In the genomic region with DNA sequence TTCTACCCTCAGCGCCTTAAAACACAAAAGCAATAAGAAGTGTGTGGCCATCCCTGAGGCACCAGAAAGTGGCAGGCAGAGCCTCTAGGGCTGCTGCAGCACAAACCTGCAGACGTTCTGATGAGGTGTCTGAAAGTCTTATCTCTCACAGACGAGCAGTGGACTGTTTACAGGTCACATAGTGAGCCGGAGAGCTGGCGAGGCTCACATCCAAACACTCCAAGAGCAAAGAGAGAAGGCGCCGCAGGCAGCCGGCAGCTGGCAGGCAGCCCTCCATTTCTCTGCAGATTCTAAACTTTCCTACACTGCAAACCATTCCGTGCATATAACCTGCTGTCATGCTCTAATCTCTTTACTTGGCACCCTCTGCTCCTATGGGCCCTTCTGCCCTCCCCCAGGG, we compare ENCODE assay signal across 14 mouse cellular contexts. TPM values are rescaled to one million over a fixed set of nuclear protein-coding genes. Genes with fewer than 3 reads are reported as not detected.
DNase-seq lines count a peak whose midpoint lies in the region; ATAC-seq and TF ChIP-seq lines count a peak whose summit lies in the region.
"Had no signal": no experiment of that assay in that cellular context is flagged by ENCODE, and none has a peak within 500 bp of the region (broad histone marks: within the 10 kb centered on the region; RNA-seq: fewer than 3 reads in every experiment).

No protein-coding gene starts in this region.

- no peaks in the 10 kb centered on the region for H3K4me1 ChIP-seq in midbrain, postnatal 0 days (ENCODE audit: insufficient read depth, low read length)
- peaks cover 8% of the 10 kb centered on the region; the same call in 1 of the 2 replicates for H3K4me1 ChIP-seq in midbrain, embryonic 10.5 days
- peaks cover 19% of the 10 kb centered on the region for H3K4me1 ChIP-seq in lung, embryonic 16.5 days (replicated peaks; ENCODE audit: control insufficient read depth, insufficient read depth, low read length)
- H3K4me1 ChIP-seq: limb, embryonic 13.5 days had no signal

- no peaks in the 10 kb centered on the region for H3K9me3 ChIP-seq in midbrain, postnatal 0 days (ENCODE audit: low read length)
- no peaks in the 10 kb centered on the region for H3K9me3 ChIP-seq in midbrain, embryonic 10.5 days (replicated peaks)
- H3K9me3 ChIP-seq in lung, embryonic 16.5 days (ENCODE audit: control insufficient read depth, low read length), result no peaks in the 10 kb centered on the region
- H3K9me3 ChIP-seq: G1E; limb, embryonic 13.5 days; megakaryocyte, embryonic 14.5 days had no signal

- no peaks in the 10 kb centered on the region for H3K27me3 ChIP-seq in midbrain, postnatal 0 days (ENCODE audit: insufficient read depth, low read length)
- no peaks in the 10 kb centered on the region for H3K27me3 ChIP-seq in midbrain, embryonic 10.5 days (ENCODE audit: low read depth, poor library complexity, severe bottlenecking)
- H3K27me3 ChIP-seq in lung, embryonic 16.5 days (ENCODE audit: control insufficient read depth, insufficient read depth, low read depth, low read length), result no peaks in the 10 kb centered on the region
- H3K27me3 ChIP-seq: limb, embryonic 13.5 days; megakaryocyte, embryonic 14.5 days had no signal

- TF ChIP-seq CTCF in midbrain, postnatal 0 days (IDR thresholded peaks at IDR 0.05), result no peak

- DNase-seq in frontal cortex, postnatal 36 days (ENCODE audit: low spot score in 2 of 2), result no peak
- DNase-seq in midbrain, postnatal 0 days (ENCODE audit: low spot score), result no peak
- no peak for DNase-seq in midbrain, embryonic 10.5 days (ENCODE audit: low spot score)
- no peak for DNase-seq in spleen, postnatal 4 days (ENCODE audit: low spot score in 2 of 2)
- DNase-seq in layer of hippocampus, postnatal 36 days, result no peak
- no peak for DNase-seq in left cerebral cortex, postnatal 10 days (ENCODE audit: extremely low spot score in 1 of 2, low spot score in 2 of 2)
- DNase-seq: gastrocnemius, postnatal 10 days; retina, postnatal 1 day had no signal

- intact Hi-C loops in left cerebral cortex, postnatal 10 days (cut with DNase I), result no loop called here

- peak overlapping the region; percentile 24; the same call in 1 of the 2 replicates for H3K9ac ChIP-seq in midbrain, postnatal 0 days (replicated peaks; ENCODE audit: low read length, poor library complexity, severe bottlenecking)
- H3K9ac ChIP-seq in lung, embryonic 16.5 days (ENCODE audit: low read length), result peak overlapping the region; percentile 36; the same call in 1 of the 2 replicates
- H3K9ac ChIP-seq: limb, embryonic 13.5 days had no signal

- 0 out of 2 replicates have a peak, but pooled peaks have one; percentile 25 for ATAC-seq in frontal cortex, adult (ENCODE audit: low TSS enrichment)
- ATAC-seq in midbrain, postnatal 0 days (ENCODE audit: low FRiP score), result no peak
- peak; percentile 51 for ATAC-seq in lung, embryonic 16.5 days (ENCODE audit: low read depth)

- H3K4me3 ChIP-seq in midbrain, postnatal 0 days (ENCODE audit: low read depth, low read length), result no peak overlapping the region
- H3K4me3 ChIP-seq in midbrain, embryonic 10.5 days, result no peak overlapping the region
- H3K4me3 ChIP-seq in lung, embryonic 16.5 days (ENCODE audit: low read length), result no peak overlapping the region
- H3K4me3 ChIP-seq: limb, embryonic 13.5 days; megakaryocyte, embryonic 14.5 days had no signal

- H3K36me3 ChIP-seq in midbrain, postnatal 0 days (ENCODE audit: insufficient read depth, low read length), result peaks cover 37% of the 10 kb centered on the region
- H3K36me3 ChIP-seq in midbrain, embryonic 10.5 days, result peaks cover 100% of the 10 kb centered on the region
- peaks cover 20% of the 10 kb centered on the region for H3K36me3 ChIP-seq in lung, embryonic 16.5 days (ENCODE audit: control insufficient read depth, insufficient read depth, low read length)

- 76% methylated on average over 9 of the region's 9 CpGs for WGBS in midbrain, postnatal 0 days
- WGBS in midbrain, embryonic 10.5 days, result 89% methylated on average over 9 of the region's 9 CpGs
- WGBS in lung, embryonic 16.5 days, result 17% methylated on average over 9 of the region's 9 CpGs

- no peak overlapping the region for H3K27ac ChIP-seq in midbrain, postnatal 0 days (ENCODE audit: low read depth, low read length)
- no peak overlapping the region for H3K27ac ChIP-seq in midbrain, embryonic 10.5 days (replicated peaks)
- peak overlapping the region; percentile 74 for H3K27ac ChIP-seq in lung, embryonic 16.5 days (ENCODE audit: low read length)
- H3K27ac ChIP-seq: limb, embryonic 13.5 days had no signal

- no peak overlapping the region for H3K4me2 ChIP-seq in midbrain, postnatal 0 days (ENCODE audit: low read depth, low read length, poor library complexity, severe bottlenecking)
- H3K4me2 ChIP-seq in lung, embryonic 16.5 days (ENCODE audit: low read depth, low read length), result no peak overlapping the region; the same call in 1 of the 2 replicates
- H3K4me2 ChIP-seq: limb, embryonic 13.5 days had no signal

RNA-seq across cellular contexts. Expression of a gene that starts 27.3 kb away (rescaled TPM):
- total RNA-seq in midbrain, postnatal 0 days (2014; rRNA removed), result 136 and 145 TPM in 2 replicates
- 60.2 and 63.5 TPM in 2 replicates for polyA plus RNA-seq in midbrain, postnatal 0 days (2015; fragmentation: Nextera tagmentation; extraction: Ambion mirVana)
- polyA plus RNA-seq in midbrain, embryonic 10.5 days (2016; fragmentation: Nextera tagmentation; extraction: Ambion mirVana), result 67.7 and 77.8 TPM in 2 replicates
- polyA plus RNA-seq in lung, embryonic 16.5 days (2015; fragmentation: Nextera tagmentation; extraction: Ambion mirVana), result 34.8 and 40.6 TPM in 2 replicates
- total RNA-seq in layer of hippocampus, postnatal 36 days (2021), result 10 to 100 TPM; 82.4 to 90.3 TPM
- total RNA-seq in left cerebral cortex, postnatal 10 days (2021), result 10 to 100 TPM; 66.2 to 78.3 TPM

RNA-seq across cellular contexts. Expression of a gene that starts 32.6 kb away (rescaled TPM):
- not detected in 2 replicates for total RNA-seq in midbrain, postnatal 0 days (2014; rRNA removed)
- polyA plus RNA-seq in midbrain, postnatal 0 days (2015; fragmentation: Nextera tagmentation; extraction: Ambion mirVana), result 0.45 and 0.72 TPM in 2 replicates
- polyA plus RNA-seq in midbrain, embryonic 10.5 days (2016; fragmentation: Nextera tagmentation; extraction: Ambion mirVana), result 0.48 and 0.66 TPM in 2 replicates
- 0.43 and 0.53 TPM in 2 replicates for polyA plus RNA-seq in lung, embryonic 16.5 days (2015; fragmentation: Nextera tagmentation; extraction: Ambion mirVana)
- total RNA-seq in layer of hippocampus, postnatal 36 days (2021), result under 1 TPM; 0.17 to 0.23 TPM
- under 1 TPM; 0.16 to 0.41 TPM for total RNA-seq in left cerebral cortex, postnatal 10 days (2021)
- polyA plus RNA-seq: G1E had no signal

RNA-seq across cellular contexts. Expression of a gene that starts 33.6 kb away (rescaled TPM):
- 0.11 TPM in 1 of 2 replicates, not detected in the other for total RNA-seq in midbrain, postnatal 0 days (2014; rRNA removed)
- polyA plus RNA-seq in midbrain, postnatal 0 days (2015; fragmentation: Nextera tagmentation; extraction: Ambion mirVana), result not detected in 2 replicates
- not detected in 2 replicates for polyA plus RNA-seq in midbrain, embryonic 10.5 days (2016; fragmentation: Nextera tagmentation; extraction: Ambion mirVana)
- polyA plus RNA-seq in lung, embryonic 16.5 days (2015; fragmentation: Nextera tagmentation; extraction: Ambion mirVana), result not detected in 2 replicates
- total RNA-seq in layer of hippocampus, postnatal 36 days (2021), result not detected
- not detected for total RNA-seq in left cerebral cortex, postnatal 10 days (2021)
- total RNA-seq: gastrocnemius, postnatal 10 days had no signal
- polyA plus RNA-seq: brain, embryonic 14.5 days; G1E; limb, embryonic 13.5 days had no signal
